Mouse (Mus musculus) cerebellum, postnatal 14 days (tissue): ENCODE data around the gene Tmco4.
"Not testable (repeated sequence)": the region's sequence is repeated elsewhere in the genome, so short reads cannot be mapped to it uniquely, and the experiment has no call there.

Experiments used
- DNase-seq, 2 experiments: peaks; one replicate each; pipeline ENCODE4 v3.0.0; 2021; ENCODE audit warnings: mixed read lengths in 2 of 2

The Tmco4 gene

DNA sequence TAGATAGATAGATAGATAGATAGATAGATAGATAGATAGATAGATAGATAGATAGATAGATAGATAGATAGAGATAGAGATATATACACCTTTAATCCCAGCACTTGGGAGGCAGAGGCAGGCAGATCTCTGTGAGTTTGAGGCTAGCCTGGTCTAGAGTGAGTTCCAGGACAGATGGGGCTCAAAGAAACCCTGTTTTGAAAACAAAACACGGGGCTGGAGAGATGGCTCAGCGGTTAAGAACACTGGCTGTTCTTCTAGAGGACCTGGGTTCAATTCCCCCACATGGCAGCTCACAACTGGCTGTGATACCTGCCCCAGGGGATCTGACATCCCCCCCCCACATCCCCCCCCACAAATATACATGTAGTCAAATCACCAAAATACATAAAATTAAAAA lies 1.9 kb downstream of the Tmco4 start:
- not testable (repeated sequence) for DNase-seq

DNA sequence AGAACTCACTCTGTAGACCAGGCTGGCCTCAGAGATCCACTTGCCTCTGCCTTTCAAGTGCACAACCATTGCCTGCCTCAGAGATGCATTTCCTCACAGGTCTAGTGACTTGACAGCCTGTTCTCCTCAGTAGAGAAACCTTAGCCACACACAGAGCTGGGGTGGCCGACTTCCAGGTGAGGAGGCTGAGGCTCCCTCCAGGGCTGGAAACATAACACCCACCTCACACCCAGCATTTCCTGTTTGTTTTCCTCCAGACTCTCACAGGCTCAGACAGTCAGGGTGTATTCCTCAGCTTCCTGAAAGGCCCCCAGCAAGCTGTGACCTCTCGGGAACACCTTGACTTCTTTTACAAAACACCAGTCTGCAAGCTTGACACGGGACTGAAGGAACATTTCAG lies 2.5 kb downstream of the Tmco4 start:
- no peak for DNase-seq

DNA sequence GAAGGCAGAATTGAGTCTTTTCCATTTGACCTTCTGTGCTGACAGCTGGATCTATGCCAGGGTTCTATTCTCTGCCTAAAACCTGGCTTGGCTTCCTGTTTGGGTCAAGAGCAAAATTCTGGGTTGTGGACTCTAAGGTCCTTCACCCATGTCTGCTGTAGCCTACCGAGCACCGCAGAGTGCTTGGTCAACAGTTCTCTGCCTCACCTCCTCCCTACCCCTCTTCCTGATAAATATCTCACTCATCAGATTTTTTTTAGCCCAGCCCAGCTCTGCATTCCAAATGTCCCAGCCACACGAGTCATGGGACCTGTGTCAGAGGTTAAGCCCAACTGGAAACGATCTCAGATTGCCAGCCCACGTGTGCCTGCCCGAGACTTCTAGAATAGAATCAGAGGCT lies 3.4 kb downstream of the Tmco4 start:
- no peak for DNase-seq

DNA sequence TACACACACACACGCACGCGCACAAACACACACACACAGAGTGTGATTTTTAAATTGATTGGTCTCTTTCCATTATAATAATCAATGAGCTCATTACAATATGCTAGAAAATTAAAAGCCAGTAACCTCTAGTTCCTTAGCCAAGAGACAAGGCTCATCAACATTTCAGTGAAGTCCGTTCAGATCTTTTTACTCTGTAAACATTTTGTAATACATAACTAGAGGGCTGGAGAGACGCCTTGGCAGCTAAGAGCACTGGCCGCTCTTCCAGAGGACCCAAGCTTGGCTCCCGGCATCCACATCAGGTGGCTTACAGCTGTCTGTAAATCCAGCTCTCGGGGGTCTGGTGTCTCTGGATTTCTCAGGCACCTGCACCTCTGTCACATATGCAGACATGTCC lies 7.3 kb downstream of the Tmco4 start:
- DNase-seq, result no peak

DNA sequence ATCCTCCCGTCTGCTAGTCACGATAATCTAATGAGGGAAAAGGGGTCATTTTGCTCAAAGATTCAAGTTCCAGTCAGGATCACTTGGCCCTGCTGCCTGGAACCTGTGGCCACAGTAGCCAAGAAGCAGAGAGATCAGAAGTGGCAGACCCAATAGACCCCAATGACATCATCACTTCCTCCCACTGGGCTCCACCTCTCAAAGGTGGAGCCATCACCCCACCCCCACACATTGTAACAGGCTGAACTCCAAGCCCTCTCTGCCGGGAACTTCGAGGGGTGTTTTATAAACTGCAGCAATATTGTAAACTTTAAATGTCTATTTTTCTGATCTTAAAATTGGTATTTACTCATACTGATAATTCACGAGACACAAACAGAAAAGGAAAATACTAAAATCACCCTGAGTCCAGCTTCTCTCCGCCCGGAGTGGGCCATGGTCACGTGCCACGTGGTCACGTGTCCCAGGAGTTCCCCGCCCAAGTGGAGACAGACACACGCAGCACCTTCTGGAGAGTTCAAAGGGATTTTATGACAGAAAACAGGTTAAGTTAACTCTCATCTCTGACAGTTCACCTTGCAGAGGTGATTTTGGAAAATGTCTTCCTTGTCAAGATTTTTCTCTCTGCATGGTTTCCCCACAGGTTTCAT lies 8.2 kb downstream of the Tmco4 start:
- no peak for DNase-seq

DNA sequence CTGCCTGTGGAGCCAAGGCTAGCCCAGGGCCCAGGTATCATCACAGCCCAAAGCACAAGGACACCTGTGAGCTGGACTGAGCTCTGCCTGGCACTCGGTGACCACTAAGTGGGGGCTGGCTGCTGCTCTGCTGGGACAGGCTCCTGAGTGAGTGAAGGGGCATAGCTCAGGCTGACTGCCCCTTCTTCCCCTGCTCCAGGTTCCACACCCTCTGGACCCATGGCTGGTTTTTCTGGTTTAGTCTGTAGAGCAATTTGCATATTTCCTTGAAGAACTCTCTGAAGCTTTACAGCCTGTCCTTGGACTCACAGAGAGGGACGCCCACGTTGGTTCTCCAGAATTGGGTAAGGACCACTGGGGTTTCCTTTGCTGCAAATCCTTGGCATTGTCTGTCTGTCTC lies 10.7 kb downstream of the Tmco4 start:
- DNase-seq, result no peak

DNA sequence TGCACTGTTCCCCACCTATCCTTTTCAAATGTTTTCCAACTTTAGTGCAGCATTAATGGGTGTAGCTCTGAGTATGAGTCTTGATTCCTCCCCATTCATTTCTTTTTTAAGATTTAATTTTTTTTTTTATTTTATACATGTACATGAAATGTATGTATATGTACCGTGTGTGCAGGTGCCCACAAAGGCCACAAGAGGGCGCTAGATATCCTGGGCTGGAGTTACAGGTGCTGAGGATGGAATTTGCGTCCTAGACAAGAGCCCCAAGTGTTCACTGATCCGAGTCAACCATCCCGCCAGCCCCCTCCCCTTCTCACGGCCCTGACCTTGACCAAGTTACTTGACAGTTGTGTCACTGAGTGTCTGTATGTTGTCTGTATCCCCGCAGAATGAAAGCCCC lies 12.1 kb downstream of the Tmco4 start:
- no peak for DNase-seq

DNA sequence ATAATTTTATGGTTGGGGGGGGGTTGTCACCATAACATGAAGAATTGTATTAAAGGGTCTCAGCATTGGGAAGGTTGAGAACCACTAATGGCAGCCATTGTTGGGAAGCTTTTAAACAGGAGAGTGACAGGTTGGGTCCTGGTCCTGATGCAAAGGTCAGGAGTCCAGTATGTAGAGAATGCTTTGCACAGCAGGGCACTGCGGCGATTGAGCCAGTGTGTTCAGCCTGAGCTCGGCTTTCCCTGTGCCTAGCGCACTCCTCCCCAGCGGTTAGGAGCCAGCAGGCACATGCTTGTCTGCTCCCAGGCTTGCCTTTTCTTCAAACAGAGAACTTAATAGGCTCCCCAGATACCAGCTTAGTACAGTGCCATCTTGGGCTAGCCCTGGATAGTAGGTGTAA lies 13.6 kb downstream of the Tmco4 start:
- DNase-seq, result no peak

DNA sequence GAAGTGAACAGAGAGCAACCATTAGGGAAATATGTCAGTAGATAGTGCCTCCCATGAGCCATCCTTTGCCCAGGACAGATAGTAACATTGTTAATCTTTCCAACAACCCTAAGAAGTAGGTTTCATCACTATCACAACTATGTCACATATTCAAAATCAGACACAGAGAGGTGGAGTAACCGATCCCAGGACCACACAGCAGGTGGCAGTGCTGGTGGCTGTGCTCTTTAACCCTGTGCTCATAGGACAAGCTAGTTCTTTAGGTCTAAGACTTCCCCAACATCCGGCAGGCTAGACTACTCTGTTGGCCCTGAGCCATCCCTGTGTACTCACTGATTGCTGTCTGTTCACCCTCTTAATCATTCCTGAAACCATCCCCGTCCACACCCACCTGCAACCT lies 21.7 kb downstream of the Tmco4 start:
- DNase-seq, result no peak

DNA sequence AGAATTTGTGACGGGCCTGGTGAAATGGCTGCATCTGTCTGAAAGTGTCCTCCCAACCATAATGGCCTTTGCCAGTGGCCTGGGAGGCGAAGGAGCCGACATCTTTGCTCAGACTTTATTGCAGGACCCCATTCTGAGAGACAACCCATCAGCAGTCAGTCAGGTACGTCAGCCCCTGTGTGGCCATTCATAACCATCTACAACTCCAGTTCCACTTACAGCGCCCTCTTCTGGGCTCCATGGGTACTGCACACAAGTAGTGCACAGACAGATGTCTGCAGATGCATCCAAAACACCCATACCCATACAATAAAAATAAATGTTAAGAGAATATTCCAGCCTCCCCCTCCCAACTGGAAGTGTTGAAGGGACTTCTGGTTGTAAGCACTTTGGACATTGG lies 23.7 kb downstream of the Tmco4 start:
- DNase-seq, result peak in 1 of 2 experiments; percentile 39

DNA sequence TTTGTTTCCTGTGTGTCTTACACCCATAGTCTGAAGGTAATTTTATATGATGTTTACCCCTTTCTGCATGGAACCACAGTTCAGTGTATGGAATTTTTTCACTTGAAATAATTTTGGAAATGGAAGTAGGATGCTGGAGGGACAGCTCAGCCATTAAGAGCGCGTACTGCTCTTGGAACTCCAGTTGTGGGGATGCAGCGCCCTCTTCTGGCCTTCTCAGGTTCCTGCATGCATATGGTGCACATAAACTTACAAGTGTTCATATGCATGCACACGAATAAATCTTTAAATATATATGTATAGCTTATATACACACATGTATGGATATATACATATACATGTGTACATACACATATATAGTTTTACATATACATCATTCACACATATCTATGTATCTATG lies 24.4 kb downstream of the Tmco4 start:
- DNase-seq, result peak in 1 of 2 experiments; percentile 31

DNA sequence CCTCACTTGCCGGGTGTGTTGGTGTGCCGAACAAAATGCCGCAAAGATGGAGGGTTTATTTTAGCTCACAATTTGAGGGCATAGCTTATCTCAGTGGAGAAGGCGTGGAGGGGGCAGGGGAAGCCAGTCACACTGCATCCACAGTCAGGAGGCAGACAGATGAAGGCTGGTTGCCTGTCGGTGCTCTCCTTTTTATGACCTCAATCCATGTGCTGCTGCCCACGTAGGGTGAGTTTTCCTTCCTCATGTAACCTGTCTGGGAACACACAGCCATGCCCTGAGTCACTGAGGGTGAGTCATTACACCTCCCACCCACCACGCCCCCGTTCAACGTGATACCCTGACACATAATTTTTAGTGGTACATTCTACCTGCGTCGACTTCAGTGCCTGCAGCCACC lies 25.9 kb downstream of the Tmco4 start:
- no peak for DNase-seq

DNA sequence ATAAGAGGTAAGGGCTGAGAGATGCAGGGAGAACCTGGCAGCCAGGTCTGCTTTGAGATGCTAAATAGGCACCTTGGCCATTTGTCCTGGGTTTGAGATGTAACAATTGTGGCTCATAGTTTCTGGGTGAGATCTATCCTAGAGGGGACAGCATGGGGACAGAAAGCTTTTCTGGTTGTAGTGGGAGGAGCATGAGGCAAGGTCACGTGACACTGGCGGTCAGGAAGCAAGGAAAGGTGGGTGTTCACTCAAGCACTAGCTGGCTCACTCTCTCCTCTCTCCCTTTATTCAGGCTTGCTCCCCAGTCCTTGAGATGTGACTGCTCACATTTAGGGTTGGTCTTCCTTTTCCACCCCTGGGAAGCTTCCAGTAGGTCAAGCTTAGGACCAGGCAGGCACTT lies 28.3 kb downstream of the Tmco4 start:
- no peak for DNase-seq

DNA sequence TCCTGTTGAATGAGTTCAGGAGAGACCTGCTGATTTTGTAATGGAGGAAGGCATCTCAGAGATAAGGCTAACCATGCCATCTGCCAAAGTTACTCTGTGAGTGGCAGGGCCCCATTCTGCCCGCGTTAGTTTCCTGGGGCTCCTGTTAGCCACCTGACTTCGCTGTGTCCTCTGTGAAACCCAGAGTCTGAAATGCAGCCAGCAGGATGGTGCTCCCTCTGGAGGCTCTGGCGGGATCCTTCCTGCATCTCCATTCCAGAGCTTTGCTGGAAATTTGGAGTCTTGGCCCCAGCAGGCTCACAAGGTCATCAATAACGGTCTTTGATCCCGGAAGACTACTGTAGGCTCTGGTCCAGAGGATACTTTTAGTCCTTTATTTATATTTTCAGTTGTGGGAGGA lies 28.7 kb downstream of the Tmco4 start:
- peak; percentile 38 to 59 for DNase-seq

DNA sequence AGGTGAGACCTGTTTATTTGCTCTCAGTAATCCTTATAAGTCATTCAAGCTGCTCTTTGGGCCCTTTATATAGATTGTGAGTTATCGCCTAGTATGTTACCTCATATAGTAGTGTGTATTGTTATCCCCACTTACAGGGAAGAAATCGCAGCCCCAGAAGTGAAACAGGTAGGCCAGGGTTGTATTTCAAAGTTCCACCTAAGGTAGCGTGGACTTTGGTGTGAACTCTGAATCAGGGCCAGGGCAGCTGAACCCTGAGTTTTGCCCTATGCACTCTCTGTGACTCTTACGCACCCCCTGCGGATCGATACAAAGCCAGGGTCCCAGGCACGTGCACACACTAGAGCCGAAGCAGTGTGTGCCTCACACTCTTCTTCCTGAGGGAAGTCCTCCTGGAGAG lies 31.4 kb downstream of the Tmco4 start:
- DNase-seq, result no peak

DNA sequence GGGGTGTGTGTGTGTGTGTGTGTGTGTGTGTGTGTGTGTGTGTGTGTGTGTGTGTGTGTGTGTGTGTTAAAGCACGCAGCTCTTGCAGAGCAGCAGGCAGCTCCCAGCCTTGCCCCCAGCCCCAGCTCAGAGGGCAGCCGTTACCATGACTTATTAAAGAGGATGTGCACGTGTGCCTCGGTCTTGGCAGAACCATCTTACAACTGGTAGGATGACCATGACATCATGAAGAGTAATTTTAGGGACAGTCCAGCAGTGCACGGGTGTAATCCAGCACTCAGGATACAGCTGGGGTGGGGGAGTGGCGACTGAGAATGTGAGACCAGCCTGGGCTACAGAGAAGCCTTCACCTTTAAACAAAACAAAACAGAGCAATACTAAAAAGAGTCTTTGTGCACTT lies 32.5 kb downstream of the Tmco4 start:
- no peak for DNase-seq

DNA sequence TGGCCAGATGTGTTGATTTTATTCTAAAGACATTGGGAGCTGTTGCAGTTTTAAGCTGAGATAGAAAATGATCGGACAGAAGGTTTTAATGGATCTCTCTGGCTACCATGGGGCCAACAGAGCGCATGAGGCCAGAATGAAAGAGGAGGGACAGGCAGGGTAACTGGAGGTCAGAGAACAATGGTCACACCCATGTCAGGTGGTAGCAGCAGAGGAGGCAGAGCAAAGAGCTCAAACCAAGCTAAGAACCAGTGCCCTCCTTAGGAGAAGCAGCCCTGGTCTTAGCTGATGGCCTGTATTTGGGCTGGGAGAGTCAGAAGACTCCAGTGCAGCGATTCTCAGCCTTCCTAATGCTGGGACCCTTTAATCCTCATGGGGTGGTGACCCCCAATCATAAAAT lies 34.7 kb downstream of the Tmco4 start:
- DNase-seq, result no peak

DNA sequence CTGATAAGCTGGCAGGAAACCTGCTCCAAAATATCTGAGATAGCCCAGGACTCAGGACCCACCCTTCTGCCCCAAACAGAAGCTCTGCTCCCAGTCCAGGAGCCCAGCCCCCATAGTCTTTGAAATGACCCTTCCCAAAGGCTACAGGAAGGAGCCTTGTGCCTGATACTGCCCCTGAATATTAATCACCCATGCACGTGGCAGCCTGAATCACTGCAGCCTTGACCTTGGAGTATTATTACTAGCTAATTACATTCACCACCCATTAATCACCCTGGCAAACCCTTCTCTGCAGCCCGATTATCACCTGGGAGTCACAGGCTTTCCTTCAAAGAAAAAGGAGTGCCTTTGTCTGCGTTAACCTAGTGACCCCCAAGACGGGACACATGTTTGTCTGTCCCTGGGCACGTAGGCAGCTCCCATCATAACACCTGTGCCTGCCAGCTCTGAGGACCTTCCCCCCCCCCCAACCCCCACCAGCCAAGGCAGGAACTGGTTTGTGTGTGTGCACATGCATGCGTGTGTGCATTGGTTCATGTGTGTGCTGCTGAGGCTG lies 35.4 kb downstream of the Tmco4 start:
- DNase-seq, result no peak

DNA sequence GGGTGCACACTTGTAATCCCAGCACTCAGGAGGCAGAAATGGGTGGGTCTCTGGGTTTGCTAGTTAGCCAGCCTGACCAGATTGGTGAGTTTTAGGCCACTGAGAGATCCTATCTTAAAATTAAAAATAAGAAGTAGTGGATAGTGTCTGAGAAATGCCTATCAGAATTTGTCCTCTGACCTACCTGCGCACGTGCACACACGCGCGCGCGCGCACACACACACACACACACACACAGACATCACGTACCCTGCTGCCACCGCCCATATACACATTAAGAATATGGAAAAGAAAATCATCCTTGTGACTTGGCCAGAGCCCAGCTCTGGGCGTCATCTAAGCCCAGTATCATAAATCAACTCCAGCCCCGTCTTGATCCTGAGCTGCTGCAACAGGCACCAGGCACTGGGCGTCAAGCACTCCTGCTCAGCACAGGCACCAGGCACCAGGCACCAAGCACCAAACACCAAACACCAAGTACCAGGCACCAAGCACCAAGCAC lies 38.6 kb downstream of the Tmco4 start:
- DNase-seq, result no peak

DNA sequence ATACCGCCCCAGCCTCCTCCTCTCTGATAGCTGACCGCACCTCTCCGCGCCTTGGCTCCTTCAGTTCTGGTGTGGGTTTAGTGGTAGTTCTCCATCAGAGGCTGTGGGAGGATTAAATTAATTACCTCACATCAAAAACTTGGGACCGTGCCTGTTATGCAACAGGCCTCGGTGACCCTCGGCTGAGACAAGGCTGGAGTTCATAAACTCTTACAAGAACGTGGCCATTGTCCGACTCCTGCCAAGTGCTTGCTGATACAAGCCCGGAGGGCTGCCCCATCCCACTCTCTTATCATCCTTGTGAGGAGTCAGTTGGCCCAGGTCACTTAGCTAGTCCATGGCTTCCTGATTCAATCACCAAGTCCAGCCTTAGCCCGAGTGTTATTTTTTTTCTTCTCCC lies 40.6 kb downstream of the Tmco4 start:
- no peak for DNase-seq

DNA sequence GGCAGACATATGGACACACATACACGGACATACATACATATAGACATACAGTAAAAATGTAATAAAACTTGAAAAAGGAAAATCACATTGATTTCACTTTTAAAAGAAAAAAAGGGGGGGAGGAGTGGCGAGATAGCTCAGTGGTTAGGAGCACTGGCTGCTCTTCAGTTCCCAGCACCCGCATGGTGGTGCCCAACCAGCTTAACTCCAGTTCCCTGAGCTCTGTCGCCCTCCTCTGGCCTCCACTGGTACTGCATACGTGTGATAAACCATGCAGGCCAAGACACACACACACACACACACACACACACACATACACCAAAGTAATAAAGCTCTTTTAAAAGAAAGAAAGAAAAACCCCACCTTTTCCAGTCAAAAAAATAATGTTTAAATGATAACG lies 42.1 kb downstream of the Tmco4 start:
- peak in 1 of 2 experiments; percentile 44 for DNase-seq

DNA sequence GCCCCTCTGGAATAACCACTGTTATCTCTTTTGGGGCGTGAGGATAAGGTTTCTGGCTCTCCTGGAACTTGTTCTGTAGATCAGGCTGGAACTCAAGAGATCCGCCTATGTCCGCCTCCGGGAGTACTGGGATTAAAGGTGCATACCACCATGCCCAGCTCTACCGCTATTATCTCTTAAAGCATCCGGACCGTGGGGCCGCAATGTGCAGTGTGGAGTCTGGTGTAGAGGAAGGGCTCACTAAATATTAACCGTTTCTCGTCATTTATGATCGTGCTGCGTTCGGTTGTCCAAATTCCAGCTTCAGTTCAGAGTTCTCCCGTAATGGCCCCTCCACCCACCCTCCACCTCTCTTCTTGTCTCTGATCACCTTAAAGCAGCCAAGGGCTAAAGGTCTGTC lies 45.7 kb downstream of the Tmco4 start:
- no peak for DNase-seq

DNA sequence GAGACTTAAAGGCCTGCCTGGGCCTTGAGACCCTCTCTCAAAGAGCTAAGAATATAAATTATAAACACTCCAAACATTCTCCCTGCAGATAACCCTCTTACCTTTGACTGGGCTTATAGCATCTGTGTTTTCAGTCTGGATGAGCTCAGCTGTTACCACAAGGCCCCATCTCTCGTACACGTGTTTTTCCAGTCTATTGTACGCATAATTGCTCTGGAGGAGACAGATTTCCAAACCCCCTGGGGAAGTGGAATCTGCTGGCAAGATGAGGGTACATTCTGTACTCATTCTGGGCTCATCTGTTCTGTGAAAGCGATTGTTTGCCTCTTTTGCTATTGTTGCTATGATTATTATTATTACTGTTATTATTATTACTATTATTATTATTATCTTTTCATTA lies 46.3 kb downstream of the Tmco4 start:
- DNase-seq, result no peak

DNA sequence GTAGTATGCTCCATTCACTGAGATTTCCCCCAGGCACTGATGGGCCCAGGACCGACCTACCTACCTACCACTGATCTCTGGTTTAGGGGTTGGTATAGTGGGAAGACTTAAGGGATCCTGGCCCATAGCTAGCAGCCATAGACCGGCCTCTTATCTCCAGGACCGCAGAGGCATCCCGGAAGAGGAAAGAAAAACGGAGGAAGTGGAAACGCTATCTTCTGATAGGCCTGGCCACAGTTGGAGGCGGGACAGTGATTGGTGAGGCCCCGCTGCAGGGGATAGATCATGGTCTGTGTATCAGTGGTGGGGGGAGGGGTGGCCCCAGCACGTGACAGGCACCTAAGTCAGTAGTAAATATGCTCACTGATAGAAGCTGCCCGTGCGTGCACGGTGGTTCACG lies 46.7 kb downstream of the Tmco4 start:
- DNase-seq, result peak in 1 of 2 experiments; percentile 37

DNA sequence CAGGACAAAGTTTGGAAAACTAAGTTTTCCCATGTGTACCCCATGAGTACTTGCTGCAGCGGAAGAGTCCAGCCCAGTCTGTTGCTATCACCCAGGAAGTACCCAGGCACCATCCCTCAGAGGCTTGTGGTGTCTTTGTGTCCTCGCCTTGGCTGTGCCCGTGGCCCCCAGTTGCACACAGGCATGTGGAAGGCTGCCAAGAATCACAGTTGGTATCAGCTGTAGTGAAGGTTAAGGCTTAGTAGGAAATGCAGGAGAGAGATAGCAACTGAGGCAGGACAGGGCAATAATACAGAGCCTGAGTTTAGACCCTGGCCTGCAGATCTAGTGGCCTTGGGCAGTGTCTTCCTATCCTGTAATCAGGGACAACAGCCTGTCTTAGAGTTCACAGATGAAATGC lies 47.7 kb downstream of the Tmco4 start:
- DNase-seq, result peak; percentile 35 to 44
